Mouse (Mus musculus) hindbrain, embryonic 15.5 days (tissue): ENCODE measurements around the gene Gm17087. TPM values are rescaled to one million over a fixed set of nuclear protein-coding genes. Genes with fewer than 3 reads are reported as not detected.

Experiments used
- ATAC-seq: fragments of 200-750 bp; cut with Nextera tagmentation; 2 replicates; pipeline ENCODE4 v1.8.0; 2017; ENCODE audit warnings: low read depth, moderate number of reproducible peaks, moderate TSS enrichment; ENCODE audit not compliant: low FRiP score
- H3K27ac ChIP-seq: fragments of 300-500 bp; sonication (generic); replicated peaks from 2 replicates; pipeline ENCODE4 v1.5.1; 2015; ENCODE audit warnings: mild to moderate bottlenecking, inconsistent platforms
- H3K27me3 ChIP-seq: fragments of 300-500 bp; sonication (generic); 2 replicates; pipeline ENCODE4 v1.6.1; 2015; ENCODE audit warnings: control low read depth, inconsistent platforms
- H3K36me3 ChIP-seq: fragments of 300-500 bp; sonication (generic); 2 replicates; pipeline ENCODE4 v1.6.1; 2015; ENCODE audit warnings: control low read depth, inconsistent platforms
- H3K4me1 ChIP-seq: fragments of 300-500 bp; sonication (generic); replicated peaks from 2 replicates; pipeline ENCODE4 v1.6.1; 2015; ENCODE audit warnings: control low read depth, inconsistent platforms
- H3K4me2 ChIP-seq: fragments of 300-500 bp; sonication (generic); 2 replicates; pipeline ENCODE4 v1.6.1; 2015; ENCODE audit warnings: moderate library complexity, mild to moderate bottlenecking, inconsistent platforms
- H3K4me3 ChIP-seq: fragments of 300-500 bp; sonication (generic); 2 replicates; pipeline ENCODE4 v1.5.1; 2015; ENCODE audit warnings: mild to moderate bottlenecking, inconsistent platforms
- H3K9ac ChIP-seq: fragments of 300-500 bp; sonication (generic); 2 replicates; pipeline ENCODE4 v1.6.1; 2015; ENCODE audit warnings: inconsistent platforms
- H3K9me3 ChIP-seq: fragments of 300-500 bp; sonication (generic); 2 replicates; pipeline ENCODE4 v1.6.1; 2016; ENCODE audit warnings: control low read depth, inconsistent platforms
- WGBS: fragments of 180-500 bp; shearing (Covaris S2); methylation state at CpG from one replicate; pipeline ENCODE4 v1.1.7; 2015; 5-methylcytosine and 5-hydroxymethylcytosine counted together
- polyA plus RNA-seq: library from polyadenylated mRNA; unstranded; fragments of >200 nt; fragmentation: Nextera tagmentation; extraction: Ambion mirVana; gene quantifications from 2 replicates; pipeline ENCODE4 v1.2.1, GENCODE M21; 2015

Gm17087 gene
- polyA plus RNA-seq, 1 experiment from 2014 or later = not detected

DNA sequence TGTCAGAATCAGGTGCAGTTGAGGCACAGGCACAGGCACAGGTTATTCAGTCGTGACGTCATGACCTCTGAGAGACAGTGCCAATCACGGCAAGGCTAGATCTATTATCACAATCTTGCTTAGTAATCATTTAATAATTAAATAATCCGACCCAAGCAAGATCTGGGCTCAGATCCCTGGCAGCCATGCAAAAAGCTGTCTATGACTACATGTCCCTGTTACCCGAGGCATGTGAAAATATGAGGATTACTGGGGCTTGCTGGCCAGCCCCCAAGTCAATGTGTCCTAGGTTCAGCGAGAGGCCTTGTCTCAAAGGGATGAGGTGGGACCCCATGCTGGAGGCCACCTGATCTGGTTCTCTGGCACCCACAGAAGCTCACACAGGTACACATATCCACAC lies 30.2 kb downstream of the Gm17087 start:
- Histone ChIP-seq H3K9me3 (no peaks in the 10 kb centered on the region), H3K4me2 (no peak overlapping the region), H3K27me3 (no peaks in the 10 kb centered on the region), H3K27ac (no peak overlapping the region), H3K4me3 (no peak overlapping the region), H3K36me3 (no peaks in the 10 kb centered on the region), H3K4me1 (no peaks in the 10 kb centered on the region), H3K9ac (no peak overlapping the region)
- no peak for ATAC-seq
- 77% methylated on average over 6 of the region's 6 CpGs for WGBS

DNA sequence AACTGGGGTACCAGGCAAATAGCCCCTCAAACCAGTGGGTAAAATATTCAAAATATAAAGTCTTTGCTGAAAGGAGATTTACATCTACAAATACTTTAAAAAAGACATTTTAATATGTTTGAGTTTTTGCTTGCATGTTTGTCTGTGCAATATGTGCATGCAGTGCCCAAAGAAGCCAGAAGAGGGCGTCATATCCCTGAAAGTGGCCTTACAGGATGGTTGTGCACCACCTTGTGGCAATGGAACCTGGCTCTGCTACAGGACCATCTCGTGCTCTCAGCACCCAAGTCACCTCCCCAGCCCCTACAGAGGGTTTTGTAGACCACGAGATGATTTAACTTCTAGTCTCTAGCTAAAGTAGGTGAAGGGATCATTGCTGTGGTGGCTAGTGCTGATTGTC lies 32.9 kb downstream of the Gm17087 start:
- H3K27me3 ChIP-seq = no peaks in the 10 kb centered on the region
- WGBS = 43% methylated on average over 3 of the region's 3 CpGs
- no peak overlapping the region for H3K4me3 ChIP-seq
- H3K4me2 ChIP-seq = no peak overlapping the region
- no peak overlapping the region for H3K9ac ChIP-seq
- no peaks in the 10 kb centered on the region for H3K4me1 ChIP-seq
- H3K27ac ChIP-seq = no peak overlapping the region
- H3K36me3 ChIP-seq = no peaks in the 10 kb centered on the region
- no peaks in the 10 kb centered on the region for H3K9me3 ChIP-seq
- no peak for ATAC-seq

DNA sequence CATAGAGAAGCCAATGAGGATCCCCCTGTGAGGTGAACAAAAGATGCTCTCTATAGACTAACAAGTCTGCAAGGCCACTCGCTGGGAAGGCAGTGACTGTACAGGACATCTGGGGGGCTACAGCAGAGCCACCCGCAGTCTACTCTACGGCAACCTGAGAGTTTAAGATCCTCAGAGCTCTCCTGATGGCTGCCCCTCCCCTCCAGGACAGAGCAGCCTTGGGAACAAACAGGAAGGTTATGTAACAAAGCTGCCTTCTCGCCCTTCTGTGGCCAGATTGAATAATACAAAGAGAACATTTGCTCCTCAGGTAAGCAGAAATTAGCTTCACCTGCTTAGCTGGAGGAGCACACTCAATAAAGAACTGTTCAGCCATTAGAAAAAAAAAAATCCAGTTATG lies 34.1 kb downstream of the Gm17087 start:
- no peak for ATAC-seq
- Histone ChIP-seq H3K4me3 (no peak overlapping the region), H3K4me1 (no peaks in the 10 kb centered on the region), H3K36me3 (no peaks in the 10 kb centered on the region), H3K9ac (no peak overlapping the region), H3K4me2 (no peak overlapping the region), H3K27me3 (no peaks in the 10 kb centered on the region), H3K9me3 (no peaks in the 10 kb centered on the region), H3K27ac (no peak overlapping the region)
- WGBS = 68% methylated on average over 4 of the region's 4 CpGs

DNA sequence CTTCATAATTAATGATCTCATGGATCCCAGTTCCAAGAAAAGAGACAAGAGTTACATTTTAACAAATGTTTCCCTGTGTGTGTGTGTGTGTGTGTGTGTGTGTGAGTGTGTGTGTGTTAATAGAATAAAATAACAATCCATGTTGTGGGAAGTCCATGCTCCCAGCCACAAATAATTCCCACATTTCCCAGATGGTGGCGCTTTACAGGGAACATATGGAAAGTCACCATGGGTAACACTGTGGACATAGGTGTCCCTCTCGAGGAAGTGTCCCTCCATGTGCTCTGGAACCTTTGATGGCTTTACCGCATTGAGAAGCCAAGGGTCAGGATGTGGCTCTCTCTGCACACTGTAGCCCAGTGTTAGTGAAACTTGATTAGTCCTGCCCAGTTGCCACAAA lies 38.1 kb downstream of the Gm17087 start:
- no peak overlapping the region for H3K27ac ChIP-seq
- H3K27me3 ChIP-seq = peaks cover 10% of the 10 kb centered on the region
- peaks cover 22% of the 10 kb centered on the region for H3K4me1 ChIP-seq
- ATAC-seq = no peak
- H3K9ac ChIP-seq = no peak overlapping the region
- 76% methylated on average over 3 of the region's 3 CpGs for WGBS
- no peak overlapping the region for H3K4me3 ChIP-seq
- H3K4me2 ChIP-seq = no peak overlapping the region
- H3K9me3 ChIP-seq = no peaks in the 10 kb centered on the region
- no peaks in the 10 kb centered on the region for H3K36me3 ChIP-seq

DNA sequence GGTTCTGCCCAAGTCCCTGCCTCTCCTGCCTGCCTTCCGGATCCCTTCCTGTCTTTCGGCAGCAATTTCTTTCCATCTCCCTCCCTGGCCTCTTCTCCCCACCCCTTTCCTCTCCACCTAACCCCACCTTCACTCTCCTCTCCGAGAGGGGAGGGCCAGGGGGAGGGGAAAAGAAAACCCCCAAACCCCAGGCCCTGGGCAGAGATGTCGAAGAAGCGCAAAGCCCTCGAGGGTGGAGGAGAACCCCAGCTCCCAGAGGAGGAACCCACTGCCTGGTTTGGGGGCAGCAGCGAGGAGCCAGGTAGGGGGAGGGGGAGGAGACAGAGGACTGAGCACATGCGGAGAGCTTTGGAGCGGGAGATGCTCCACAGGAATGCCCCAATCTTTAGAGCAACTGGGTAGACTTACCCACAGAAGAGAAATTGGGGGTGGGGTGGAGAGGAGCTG lies 39.9 kb downstream of the Gm17087 start:
- Histone ChIP-seq H3K9ac (no peak overlapping the region), H3K27me3 (peaks cover 10% of the 10 kb centered on the region), H3K4me3 (no peak overlapping the region), H3K9me3 (no peaks in the 10 kb centered on the region), H3K36me3 (no peaks in the 10 kb centered on the region), H3K4me1 (peaks cover 27% of the 10 kb centered on the region), H3K27ac (no peak overlapping the region), H3K4me2 (peak overlapping the region; percentile 97)
- 17% methylated on average over 9 of the region's 9 CpGs for WGBS
- no peak for ATAC-seq

DNA sequence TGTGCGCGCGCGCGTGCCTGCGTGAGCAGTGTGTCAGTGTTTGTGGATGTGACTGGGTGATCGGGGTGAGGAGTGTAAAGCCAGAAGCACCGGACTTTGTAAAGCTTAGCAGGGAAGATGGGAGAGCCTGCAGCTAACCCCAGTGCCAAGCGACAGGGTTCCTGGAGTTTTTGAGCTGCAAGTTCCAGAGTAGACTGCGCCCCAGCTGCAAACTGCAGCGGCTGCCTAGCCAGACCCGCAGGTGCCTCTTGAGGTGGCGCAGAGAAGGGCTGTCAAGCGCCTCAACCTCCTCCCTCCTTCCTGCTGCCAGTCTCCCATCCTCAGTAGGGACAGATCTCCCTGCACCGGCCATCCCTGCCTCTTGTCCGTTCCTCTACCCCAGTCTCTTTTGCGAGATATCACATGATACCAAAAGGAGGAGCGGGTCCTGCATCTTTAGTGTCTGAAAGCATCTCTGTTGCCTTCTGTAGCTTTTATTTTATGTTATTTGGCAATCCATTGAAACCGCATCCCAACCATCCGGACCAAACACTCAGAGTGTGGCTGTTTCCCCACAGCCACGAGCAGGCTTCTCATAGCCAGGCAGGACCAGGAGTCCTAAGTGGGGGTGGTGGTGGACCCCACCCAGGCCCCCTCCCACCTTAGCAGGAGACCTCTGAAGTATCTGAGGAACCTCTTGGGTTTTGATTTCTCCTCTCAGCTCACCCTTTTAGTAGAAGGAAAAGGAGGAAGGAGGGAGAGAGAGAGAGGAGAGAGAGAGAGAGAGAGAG lies 40.6 kb downstream of the Gm17087 start:
- peak overlapping the region; percentile 53 for H3K4me3 ChIP-seq
- peak overlapping the region; percentile 14; the same call in 1 of the 2 replicates for H3K9ac ChIP-seq
- H3K27ac ChIP-seq = no peak overlapping the region
- H3K27me3 ChIP-seq = peaks cover 10% of the 10 kb centered on the region
- H3K4me1 ChIP-seq = peaks cover 27% of the 10 kb centered on the region
- no peak for ATAC-seq
- H3K4me2 ChIP-seq = peak overlapping the region; percentile 97
- H3K9me3 ChIP-seq = no peaks in the 10 kb centered on the region
- no peaks in the 10 kb centered on the region for H3K36me3 ChIP-seq
- WGBS = 3% methylated on average over 21 of the region's 21 CpGs

DNA sequence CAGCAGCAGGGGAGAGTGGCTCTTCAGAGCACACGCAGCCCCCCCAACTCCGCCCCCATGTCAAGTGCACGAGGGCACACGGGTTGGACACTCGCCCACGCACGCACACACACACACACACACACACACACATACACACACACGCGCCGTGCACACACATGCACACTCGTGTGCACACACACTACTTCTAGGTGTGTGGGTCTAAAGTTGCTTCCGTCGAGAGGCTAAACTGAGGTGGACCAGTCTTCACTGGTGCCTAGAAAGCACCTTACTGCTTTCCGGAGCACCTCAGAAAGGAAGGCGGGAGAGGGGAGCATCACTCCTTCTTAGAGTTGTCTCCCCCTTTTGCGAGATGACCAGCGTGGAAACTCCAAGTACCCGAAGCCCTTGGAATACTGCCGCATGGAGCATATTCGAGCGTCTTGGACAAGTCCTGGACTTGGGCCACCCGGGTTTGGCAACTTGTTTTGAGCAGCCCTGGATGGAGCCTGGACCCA lies 41.5 kb downstream of the Gm17087 start, which contains the start of gene Pde10a:
TSS of gene Pde10a (plus strand) at position 148 of the 497 bp plus-strand sequence.
- H3K9me3 ChIP-seq = no peaks in the 10 kb centered on the region
- H3K27me3 ChIP-seq = peaks cover 10% of the 10 kb centered on the region
- WGBS = 1% methylated on average over 21 of the region's 22 CpGs
- ATAC-seq = no peak; the same call in 1 of the 2 replicates
- peak within 1 kb of the TSS; percentile 70 for H3K27ac ChIP-seq
- no peaks in the 10 kb centered on the region for H3K36me3 ChIP-seq
- H3K4me1 ChIP-seq = peaks cover 27% of the 10 kb centered on the region
- H3K9ac ChIP-seq = peak within 1 kb of the TSS; percentile 63
- H3K4me2 ChIP-seq = peak within 1 kb of the TSS; percentile 97
- H3K4me3 ChIP-seq = peak within 1 kb of the TSS; percentile 53

DNA sequence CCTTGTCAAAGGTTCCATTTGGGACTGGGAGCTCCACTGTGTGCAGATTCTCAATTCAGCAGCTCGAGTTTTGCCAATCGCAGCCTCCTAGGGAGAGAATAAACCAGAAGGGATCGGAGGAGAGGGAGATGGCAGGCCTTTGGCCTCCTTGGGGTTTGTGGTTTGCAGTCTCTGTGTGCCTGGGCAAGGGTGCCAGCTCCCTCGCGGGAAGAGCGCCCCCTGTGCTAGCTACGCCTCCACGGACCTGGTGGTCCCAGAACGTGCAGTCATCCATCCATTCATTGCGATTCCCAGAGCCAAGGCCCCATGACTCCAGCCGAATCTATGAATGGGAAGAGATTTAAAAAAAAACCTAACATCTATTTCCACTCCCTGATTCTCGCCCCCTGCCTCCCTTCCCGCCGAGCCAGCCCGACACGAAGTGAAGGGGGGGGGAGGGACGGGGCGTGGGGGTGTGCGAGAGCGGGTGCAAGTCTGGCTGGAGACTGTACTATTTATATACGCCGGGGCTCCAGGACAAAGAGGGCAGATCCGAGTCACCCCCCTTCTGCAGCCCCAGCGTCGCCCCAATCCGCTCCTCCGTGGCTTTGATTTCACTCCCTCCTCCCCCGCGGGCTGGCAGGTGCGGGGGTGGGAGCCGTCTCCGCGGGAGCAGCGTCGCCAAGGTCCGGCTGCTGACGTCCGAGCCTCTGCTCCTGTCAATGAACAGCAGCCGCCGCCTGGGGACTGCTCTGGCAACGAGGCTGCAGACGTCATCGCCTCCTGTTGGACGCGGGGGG lies 42.2 kb downstream of the Gm17087 start:
- no peaks in the 10 kb centered on the region for H3K36me3 ChIP-seq
- peak overlapping the region; percentile 70 for H3K27ac ChIP-seq
- H3K4me1 ChIP-seq = peaks cover 27% of the 10 kb centered on the region
- peak overlapping the region; percentile 53 for H3K4me3 ChIP-seq
- peak; percentile 94 for ATAC-seq
- no peaks in the 10 kb centered on the region for H3K9me3 ChIP-seq
- peak overlapping the region; percentile 63 for H3K9ac ChIP-seq
- WGBS = under 1% methylated on average over 42 of the region's 45 CpGs
- peak overlapping the region; percentile 97 for H3K4me2 ChIP-seq
- H3K27me3 ChIP-seq = peaks cover 10% of the 10 kb centered on the region

DNA sequence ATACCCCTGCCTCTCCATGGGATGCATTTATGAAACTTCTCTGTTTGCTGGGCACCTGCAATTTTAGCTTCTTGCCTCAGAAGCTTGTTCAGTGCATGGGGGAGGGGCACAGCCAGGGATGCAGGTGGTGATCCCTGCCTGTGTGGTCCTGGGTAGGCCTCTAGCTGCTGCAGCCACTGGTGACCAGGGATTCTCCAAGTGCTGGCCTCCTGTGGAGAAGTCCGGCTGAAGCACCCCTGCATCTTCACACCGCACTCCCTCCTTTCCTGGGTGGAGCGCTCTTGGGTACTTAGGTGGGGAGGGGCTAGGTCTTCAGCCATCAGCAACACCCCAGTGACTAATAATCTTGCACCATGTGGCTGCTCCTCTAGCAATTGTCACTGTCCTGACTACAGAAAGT lies 42.8 kb downstream of the Gm17087 start:
- peaks cover 10% of the 10 kb centered on the region for H3K27me3 ChIP-seq
- H3K4me3 ChIP-seq = peak overlapping the region; percentile 53
- H3K9ac ChIP-seq = peak overlapping the region; percentile 63
- peak overlapping the region; percentile 97 for H3K4me2 ChIP-seq
- peak; percentile 31 for ATAC-seq
- no peaks in the 10 kb centered on the region for H3K9me3 ChIP-seq
- peak overlapping the region; percentile 70; the same call in 1 of the 2 replicates for H3K27ac ChIP-seq
- no peaks in the 10 kb centered on the region for H3K36me3 ChIP-seq
- peaks cover 27% of the 10 kb centered on the region for H3K4me1 ChIP-seq
- 7% methylated on average over 3 of the region's 3 CpGs for WGBS

DNA sequence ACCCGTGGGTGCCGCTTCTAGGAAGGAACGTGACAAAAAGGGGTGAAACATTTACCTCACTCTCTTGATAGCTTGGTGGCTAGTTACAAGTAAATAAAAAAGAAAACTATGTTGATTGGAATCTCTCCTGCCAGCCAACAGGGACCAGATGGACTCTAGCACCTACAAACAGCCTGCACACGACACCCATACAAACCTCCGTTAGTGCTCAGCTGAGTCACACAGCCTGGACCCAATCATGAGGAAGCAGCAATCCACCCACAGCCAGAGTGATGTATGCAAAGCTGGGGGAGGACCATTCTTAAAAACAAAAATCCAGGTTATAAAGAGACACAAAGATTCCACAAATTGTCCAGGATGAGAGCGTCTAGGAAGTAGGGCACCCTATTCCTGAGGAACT lies 50.7 kb downstream of the Gm17087 start:
- Histone ChIP-seq H3K4me2 (no peak overlapping the region), H3K27me3 (peaks cover 5% of the 10 kb centered on the region; the same call in 1 of the 2 replicates), H3K9ac (no peak overlapping the region), H3K4me1 (no peaks in the 10 kb centered on the region), H3K4me3 (no peak overlapping the region), H3K27ac (no peak overlapping the region), H3K36me3 (no peaks in the 10 kb centered on the region), H3K9me3 (no peaks in the 10 kb centered on the region)
- 84% methylated on average over 6 of the region's 6 CpGs for WGBS
- no peak for ATAC-seq
